Mouse (Mus musculus): ENCODE measurements around the gene Vmn2r24. TPM values are rescaled to one million over a fixed set of nuclear protein-coding genes. Genes with fewer than 3 reads are reported as not detected.
"Not testable (repeated sequence)": the region's sequence is repeated elsewhere in the genome, so short reads cannot be mapped to it uniquely, and the experiment has no call there.

Gene Vmn2r24
- not detected in 2 replicates for polyA plus RNA-seq (2015; fragmentation: Nextera tagmentation; extraction: Ambion mirVana)

DNA sequence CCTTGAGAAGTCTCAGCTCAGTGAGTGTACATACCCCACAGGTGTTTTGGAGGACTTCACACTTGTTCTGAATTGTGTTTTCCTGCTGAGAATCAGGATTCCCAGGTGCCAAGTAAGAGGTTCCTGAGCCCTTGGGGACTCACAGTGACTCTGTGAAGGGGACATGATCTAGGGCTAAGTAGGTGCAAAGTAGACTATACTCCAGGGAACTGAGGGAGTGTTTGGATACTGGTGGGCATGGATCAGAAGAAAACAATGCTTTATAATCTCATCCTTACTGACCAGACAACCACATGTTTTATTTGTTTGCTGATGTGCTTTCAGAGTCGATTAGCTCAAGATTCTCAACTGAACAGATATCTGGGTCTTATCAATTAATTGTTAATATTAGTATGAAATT is at the start of gene Vmn2r24:
Gene Vmn2r24, plus strand, starts transcription at position 301 of the 400 bp plus-strand sequence.
- no peak within 1 kb of the TSS for H3K4me2 ChIP-seq (ENCODE audit: low read length)
- no peak within 1 kb of the TSS for H3K9ac ChIP-seq (ENCODE audit: low read depth, low read length)
- H3K27me3 ChIP-seq (ENCODE audit: control insufficient read depth, insufficient read depth, low read depth, low read length): no peaks in the 10 kb centered on the region
- no peak for ATAC-seq
- no peaks in the 10 kb centered on the region for H3K36me3 ChIP-seq (ENCODE audit: control insufficient read depth, insufficient read depth, low read length)
- no peaks in the 10 kb centered on the region for H3K4me1 ChIP-seq (ENCODE audit: control insufficient read depth, insufficient read depth, low read length)
- H3K4me3 ChIP-seq (ENCODE audit: low read depth, low read length): no peak within 1 kb of the TSS
- no peak within 1 kb of the TSS for H3K27ac ChIP-seq (ENCODE audit: low read length)
- H3K9me3 ChIP-seq (replicated peaks; ENCODE audit: control insufficient read depth, low read length, poor library complexity, severe bottlenecking): no peaks in the 10 kb centered on the region
- 94% methylated on average over 1 of the region's 1 CpGs for WGBS

DNA sequence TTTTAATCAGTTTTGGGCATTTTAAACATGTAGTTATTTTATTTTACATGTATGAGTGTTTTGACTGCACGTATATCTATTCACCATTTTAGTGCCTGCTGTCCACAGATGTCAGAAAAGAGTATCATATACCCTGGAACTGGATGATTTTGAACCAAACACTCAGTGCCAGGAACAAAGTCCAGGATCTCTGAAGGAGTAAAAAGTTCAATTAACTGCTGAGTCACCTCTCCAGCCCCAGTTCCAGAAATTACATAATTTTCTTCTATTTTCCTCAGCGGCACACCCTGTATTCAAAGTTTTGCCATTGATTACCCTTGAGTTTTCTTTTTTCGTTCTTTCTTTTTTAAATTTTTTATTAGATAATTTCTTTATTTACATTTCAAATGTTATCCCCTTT is 8.6 kb upstream of the Vmn2r24 start:
- WGBS: 84% methylated on average over 3 of the region's 3 CpGs
- H3K27me3 ChIP-seq (ENCODE audit: control insufficient read depth, insufficient read depth, low read depth, low read length): no peaks in the 10 kb centered on the region
- no peaks in the 10 kb centered on the region for H3K9me3 ChIP-seq (replicated peaks; ENCODE audit: control insufficient read depth, low read length, poor library complexity, severe bottlenecking)
- no peaks in the 10 kb centered on the region for H3K4me1 ChIP-seq (ENCODE audit: control insufficient read depth, insufficient read depth, low read length)
- H3K36me3 ChIP-seq (ENCODE audit: control insufficient read depth, insufficient read depth, low read length): no peaks in the 10 kb centered on the region
- H3K4me2 ChIP-seq (ENCODE audit: low read length): no peak overlapping the region
- no peak for ATAC-seq
- no peak overlapping the region for H3K4me3 ChIP-seq (ENCODE audit: low read depth, low read length)
- no peak overlapping the region for H3K27ac ChIP-seq (ENCODE audit: low read length)
- H3K9ac ChIP-seq (ENCODE audit: low read depth, low read length): no peak overlapping the region

DNA sequence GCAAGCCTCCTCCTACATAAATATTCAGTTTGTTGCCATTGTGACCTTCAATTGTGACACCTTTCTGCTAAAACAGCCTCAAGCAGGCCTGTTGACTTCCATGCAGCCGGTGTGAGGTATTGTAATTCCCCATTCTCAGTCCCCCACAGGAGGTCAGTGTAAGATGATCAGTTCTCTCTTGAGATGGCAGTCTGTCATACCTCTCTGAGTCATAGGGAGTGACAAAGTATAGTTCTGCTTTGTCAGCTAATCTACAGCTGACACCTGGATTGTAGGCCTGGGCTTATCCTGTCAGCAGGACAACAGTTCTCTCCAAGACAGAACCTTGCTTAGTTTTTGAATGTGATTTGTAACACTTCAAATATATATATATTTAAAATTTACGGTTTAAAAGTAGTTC is 6.2 kb downstream of the Vmn2r24 start:
- Histone ChIP-seq H3K27ac (ENCODE audit: low read length) (no peak overlapping the region), H3K4me1 (ENCODE audit: control insufficient read depth, insufficient read depth, low read length) (no peaks in the 10 kb centered on the region), H3K36me3 (ENCODE audit: control insufficient read depth, insufficient read depth, low read length) (no peaks in the 10 kb centered on the region), H3K4me3 (ENCODE audit: low read depth, low read length) (no peak overlapping the region), H3K9me3 (replicated peaks; ENCODE audit: control insufficient read depth, low read length, poor library complexity, severe bottlenecking) (no peaks in the 10 kb centered on the region), H3K27me3 (ENCODE audit: control insufficient read depth, insufficient read depth, low read depth, low read length) (no peaks in the 10 kb centered on the region), H3K9ac (ENCODE audit: low read depth, low read length) (no peak overlapping the region), H3K4me2 (ENCODE audit: low read length) (no peak overlapping the region)
- ATAC-seq: no peak
- WGBS: 68% methylated on average over 2 of the region's 2 CpGs

DNA sequence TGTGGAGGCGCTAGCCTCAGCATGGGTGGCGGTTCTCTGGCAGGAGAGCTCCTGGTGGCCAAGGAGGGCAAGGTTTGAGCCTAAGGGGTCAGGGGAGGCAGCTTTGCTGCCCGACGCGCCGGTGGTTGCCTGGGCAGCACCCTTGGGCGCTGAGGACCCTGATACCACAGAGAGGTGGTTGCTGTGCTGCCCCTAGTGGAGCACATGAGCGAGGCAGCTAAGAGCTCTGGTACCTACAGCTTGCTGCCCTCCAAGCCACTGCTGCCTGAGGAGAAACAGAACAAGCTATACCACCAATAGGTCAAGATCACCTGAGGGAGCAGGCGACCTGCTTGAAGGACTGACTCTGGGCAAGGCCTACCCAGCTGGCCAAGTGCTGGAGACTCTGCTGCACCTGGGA is 15.1 kb downstream of the Vmn2r24 start:
- Histone ChIP-seq H3K27ac (ENCODE audit: low read length) (no peak overlapping the region), H3K4me1 (ENCODE audit: control insufficient read depth, insufficient read depth, low read length) (no peaks in the 10 kb centered on the region), H3K36me3 (ENCODE audit: control insufficient read depth, insufficient read depth, low read length) (no peaks in the 10 kb centered on the region), H3K9ac (ENCODE audit: low read depth, low read length) (no peak overlapping the region), H3K4me3 (ENCODE audit: low read depth, low read length) (no peak overlapping the region), H3K4me2 (ENCODE audit: low read length) (no peak overlapping the region), H3K9me3 (replicated peaks; ENCODE audit: control insufficient read depth, low read length, poor library complexity, severe bottlenecking) (no peaks in the 10 kb centered on the region), H3K27me3 (ENCODE audit: control insufficient read depth, insufficient read depth, low read depth, low read length) (no peaks in the 10 kb centered on the region)
- 36% methylated on average over 9 of the region's 9 CpGs for WGBS
- no peak for ATAC-seq

DNA sequence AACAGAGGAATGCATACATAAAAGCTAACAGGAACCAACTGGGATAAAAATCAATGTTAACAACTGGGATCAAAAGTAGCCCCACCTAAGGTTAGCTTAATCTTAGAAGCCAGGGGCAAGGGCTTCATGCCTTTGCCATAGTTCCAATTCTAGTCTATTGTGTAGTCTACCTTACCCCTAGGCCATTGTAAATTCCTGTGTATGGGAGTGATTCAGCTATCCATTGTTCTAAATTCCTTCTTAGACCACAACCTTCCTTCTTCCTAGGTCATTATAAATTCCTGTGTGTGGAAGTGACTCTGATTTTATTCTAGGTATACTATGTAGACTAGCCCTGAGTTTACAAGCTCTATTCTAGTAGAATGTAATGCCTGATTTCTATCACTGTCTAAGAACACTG is 31.6 kb downstream of the Vmn2r24 start:
- H3K4me2 ChIP-seq (ENCODE audit: low read length); H3K4me1 ChIP-seq (ENCODE audit: control insufficient read depth, insufficient read depth, low read length); ATAC-seq; H3K9ac ChIP-seq (ENCODE audit: low read depth, low read length); H3K27me3 ChIP-seq (ENCODE audit: control insufficient read depth, insufficient read depth, low read depth, low read length); H3K9me3 ChIP-seq (replicated peaks; ENCODE audit: control insufficient read depth, low read length, poor library complexity, severe bottlenecking); H3K27ac ChIP-seq (ENCODE audit: low read length); H3K4me3 ChIP-seq (ENCODE audit: low read depth, low read length); H3K36me3 ChIP-seq (ENCODE audit: control insufficient read depth, insufficient read depth, low read length): not testable (repeated sequence)

DNA sequence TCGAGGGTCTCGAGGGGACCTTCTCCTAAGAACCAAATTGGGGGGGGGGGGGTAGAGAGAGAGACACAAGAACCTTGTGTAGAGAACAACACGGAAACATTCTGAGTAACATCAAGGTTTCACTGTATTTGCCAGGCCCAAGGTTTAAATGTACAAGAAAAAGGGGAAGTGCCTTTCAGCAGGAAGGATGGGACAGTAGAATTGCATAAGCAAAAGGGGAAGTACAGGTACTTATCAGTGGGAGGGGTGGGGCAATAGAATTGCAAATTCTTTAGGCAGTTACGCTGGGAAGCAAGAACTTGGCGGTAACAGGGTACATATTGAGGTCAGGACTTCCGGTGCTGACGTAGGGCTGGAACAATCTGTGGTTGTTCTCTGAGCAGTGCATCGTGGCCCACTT is 41.3 kb downstream of the Vmn2r24 start:
- no peaks in the 10 kb centered on the region; the same call in 1 of the 2 replicates for H3K9me3 ChIP-seq (replicated peaks; ENCODE audit: control insufficient read depth, low read length, poor library complexity, severe bottlenecking)
- ATAC-seq: no peak
- H3K9ac ChIP-seq (ENCODE audit: low read depth, low read length): no peak overlapping the region
- H3K27ac ChIP-seq (ENCODE audit: low read length): no peak overlapping the region
- H3K36me3 ChIP-seq (ENCODE audit: control insufficient read depth, insufficient read depth, low read length): no peaks in the 10 kb centered on the region
- H3K4me1 ChIP-seq (ENCODE audit: control insufficient read depth, insufficient read depth, low read length): no peaks in the 10 kb centered on the region
- H3K4me3 ChIP-seq (ENCODE audit: low read depth, low read length): no peak overlapping the region
- no peaks in the 10 kb centered on the region for H3K27me3 ChIP-seq (ENCODE audit: control insufficient read depth, insufficient read depth, low read depth, low read length)
- WGBS: 89% methylated on average over 8 of the region's 8 CpGs
- H3K4me2 ChIP-seq (ENCODE audit: low read length): no peak overlapping the region

DNA sequence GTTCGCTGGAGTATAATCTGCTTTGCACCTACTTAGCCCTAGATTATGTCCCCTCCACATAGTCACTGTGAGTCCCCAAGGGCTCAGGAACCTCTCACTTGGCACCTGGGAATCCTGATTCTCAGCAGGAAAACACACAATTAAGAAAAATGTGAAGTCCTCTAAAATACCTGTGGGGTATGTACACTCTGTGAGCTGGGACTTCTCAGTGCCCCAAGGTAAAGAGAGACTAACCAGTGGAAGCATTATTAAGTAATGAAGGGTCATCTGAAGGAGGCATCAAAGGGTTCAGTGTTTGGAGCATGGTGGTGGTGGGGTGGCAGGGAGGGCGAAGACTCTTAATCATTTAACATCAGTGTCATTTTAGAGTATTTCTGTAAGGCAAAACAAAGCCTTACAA is 74.7 kb downstream of the Vmn2r24 start, which contains the start of gene Vmn2r25:
Gene Vmn2r25, minus strand, starts transcription at position 101 of the 400 bp plus-strand sequence.
- not testable (repeated sequence) for H3K9me3 ChIP-seq (replicated peaks; ENCODE audit: control insufficient read depth, low read length, poor library complexity, severe bottlenecking); H3K36me3 ChIP-seq (ENCODE audit: control insufficient read depth, insufficient read depth, low read length); H3K27ac ChIP-seq (ENCODE audit: low read length); H3K9ac ChIP-seq (ENCODE audit: low read depth, low read length); H3K4me3 ChIP-seq (ENCODE audit: low read depth, low read length); ATAC-seq; H3K27me3 ChIP-seq (ENCODE audit: control insufficient read depth, insufficient read depth, low read depth, low read length); H3K4me2 ChIP-seq (ENCODE audit: low read length); H3K4me1 ChIP-seq (ENCODE audit: control insufficient read depth, insufficient read depth, low read length)
- whole genome bisulfite sequencing: 75% methylated on average over 2 of the region's 2 CpGs

Other genes with a start within 250 kb of the Vmn2r24 start
- gene Vmn2r21, start 245.5 kb upstream of the Vmn2r24 start, polyA plus RNA-seq (2015; fragmentation: Nextera tagmentation; extraction: Ambion mirVana): not detected in 2 replicates
- gene Vmn2r22, start 128.2 kb upstream of the Vmn2r24 start, polyA plus RNA-seq (2015; fragmentation: Nextera tagmentation; extraction: Ambion mirVana): not detected in 2 replicates
- gene Vmn2r23, start 76.2 kb upstream of the Vmn2r24 start, polyA plus RNA-seq (2015; fragmentation: Nextera tagmentation; extraction: Ambion mirVana): not detected in 2 replicates
- gene Vmn2r25, start 74.6 kb downstream of the Vmn2r24 start, polyA plus RNA-seq (2015; fragmentation: Nextera tagmentation; extraction: Ambion mirVana): not detected in 2 replicates
- gene Vmn2r26, start 245.7 kb downstream of the Vmn2r24 start, polyA plus RNA-seq (2015; fragmentation: Nextera tagmentation; extraction: Ambion mirVana): not detected in 2 replicates

All from midbrain, embryonic 16.5 days (tissue).